Mouse (Mus musculus): ENCODE results near the gene Gm5767. TPM values are rescaled to one million over a fixed set of nuclear protein-coding genes. Genes with fewer than 3 reads are reported as not detected.

The Gm5767 gene
- not detected in 2 replicates for polyA plus RNA-seq (2012; rRNA removed)

- no peak for DNase-seq
- H3K4me3 ChIP-seq (replicated peaks; ENCODE audit: insufficient read depth, low read depth, low read length), result no peak within 1 kb of the TSS
- 86% methylated on average over 5 of the region's 5 CpGs for WGBS
- no peak within 1 kb of the TSS for H3K27ac ChIP-seq (ENCODE audit: insufficient read depth, low read length)
- no peak for TF ChIP-seq CTCF (IDR thresholded peaks at IDR 0.05; ENCODE audit: borderline replicate concordance, insufficient read depth, low read depth, low read length)
- TF ChIP-seq POLR2A (IDR thresholded peaks at IDR 0.05; ENCODE audit: borderline replicate concordance, insufficient read depth, low read length), result no peak
- H3K27me3 ChIP-seq (ENCODE audit: control insufficient read depth, insufficient read depth, low read length), result no peaks in the 10 kb centered on the region
- H3K4me1 ChIP-seq (ENCODE audit: control insufficient read depth, insufficient read depth, low read length), result peaks cover 17% of the 10 kb centered on the region
Observed at GRCm38 (mm10) chr16:8680470-8680869, at the start of gene Gm5767. Gene Gm5767, plus strand, starts transcription at chr16:8680770.

- H3K27ac ChIP-seq (ENCODE audit: insufficient read depth, low read length), result no peak overlapping the region
- no peak for DNase-seq
- 91% methylated on average over 5 of the region's 5 CpGs for WGBS
- H3K4me3 ChIP-seq (replicated peaks; ENCODE audit: insufficient read depth, low read depth, low read length), result no peak overlapping the region
- no peaks in the 10 kb centered on the region; the same call in 1 of the 2 replicates for H3K27me3 ChIP-seq (ENCODE audit: control insufficient read depth, insufficient read depth, low read length)
- TF ChIP-seq CTCF (IDR thresholded peaks at IDR 0.05; ENCODE audit: borderline replicate concordance, insufficient read depth, low read depth, low read length) (no peak), POLR2A (IDR thresholded peaks at IDR 0.05; ENCODE audit: borderline replicate concordance, insufficient read depth, low read length) (no peak)
- peaks cover 7% of the 10 kb centered on the region; the same call in 1 of the 2 replicates for H3K4me1 ChIP-seq (ENCODE audit: control insufficient read depth, insufficient read depth, low read length)
Observed at GRCm38 (mm10) chr16:8631428-8631827, 49.1 kb upstream of the Gm5767 start.

- no peak for TF ChIP-seq CTCF (IDR thresholded peaks at IDR 0.05; ENCODE audit: borderline replicate concordance, insufficient read depth, low read depth, low read length)
- TF ChIP-seq POLR2A (IDR thresholded peaks at IDR 0.05; ENCODE audit: borderline replicate concordance, insufficient read depth, low read length), result no peak
- under 1% methylated on average over 13 of the region's 13 CpGs for WGBS
Observed at GRCm38 (mm10) chr16:8636867-8637216, 43.7 kb upstream of the Gm5767 start.

GRCm38 (mm10) chr16:8637217-8638051, 43.1 kb upstream of the Gm5767 start, which contains the start of the genes Pmm2 and Tmem186:
Gene Pmm2, plus strand, starts transcription at chr16:8637674.
Gene Tmem186, minus strand, starts transcription at chr16:8637712.
- Histone ChIP-seq H3K27me3 (ENCODE audit: control insufficient read depth, insufficient read depth, low read length) (no peaks in the 10 kb centered on the region), H3K27ac (ENCODE audit: insufficient read depth, low read length) (peak within 1 kb of the TSS; percentile 56; the same call in 1 of the 2 replicates), H3K4me3 (replicated peaks; ENCODE audit: insufficient read depth, low read depth, low read length) (peak within 1 kb of the TSS; percentile 70), H3K4me1 (ENCODE audit: control insufficient read depth, insufficient read depth, low read length) (peaks cover 7% of the 10 kb centered on the region; the same call in 1 of the 2 replicates)
- WGBS, result under 1% methylated on average over 59 of the region's 59 CpGs
- DNase-seq, result peak; percentile 90 to 92
- TF ChIP-seq POLR2A (IDR thresholded peaks at IDR 0.05; ENCODE audit: borderline replicate concordance, insufficient read depth, low read length), result peak; percentile 60; the same call in 1 of the 2 replicates
- TF ChIP-seq CTCF (IDR thresholded peaks at IDR 0.05; ENCODE audit: borderline replicate concordance, insufficient read depth, low read depth, low read length), result no peak

More at GRCm38 (mm10) chr16:8636867-8637216, 43.7 kb upstream of the Gm5767 start:
- Histone ChIP-seq H3K27ac (ENCODE audit: insufficient read depth, low read length) (peak overlapping the region; percentile 6; the same call in 1 of the 2 replicates), H3K4me1 (ENCODE audit: control insufficient read depth, insufficient read depth, low read length) (peaks cover 7% of the 10 kb centered on the region; the same call in 1 of the 2 replicates), H3K4me3 (replicated peaks; ENCODE audit: insufficient read depth, low read depth, low read length) (peak overlapping the region; percentile 70), H3K27me3 (ENCODE audit: control insufficient read depth, insufficient read depth, low read length) (no peaks in the 10 kb centered on the region)
- DNase-seq, result no peak

- 42% methylated on average over 7 of the region's 7 CpGs for WGBS
- Histone ChIP-seq H3K4me1 (ENCODE audit: control insufficient read depth, insufficient read depth, low read length) (peaks cover 7% of the 10 kb centered on the region; the same call in 1 of the 2 replicates), H3K27ac (ENCODE audit: insufficient read depth, low read length) (no peak overlapping the region), H3K4me3 (replicated peaks; ENCODE audit: insufficient read depth, low read depth, low read length) (peak overlapping the region; percentile 70), H3K27me3 (ENCODE audit: control insufficient read depth, insufficient read depth, low read length) (no peaks in the 10 kb centered on the region)
- no peak for DNase-seq
- TF ChIP-seq CTCF (IDR thresholded peaks at IDR 0.05; ENCODE audit: borderline replicate concordance, insufficient read depth, low read depth, low read length) (no peak), POLR2A (IDR thresholded peaks at IDR 0.05; ENCODE audit: borderline replicate concordance, insufficient read depth, low read length) (no peak)
Observed at GRCm38 (mm10) chr16:8638131-8638530, 42.4 kb upstream of the Gm5767 start.

- Histone ChIP-seq H3K27me3 (ENCODE audit: control insufficient read depth, insufficient read depth, low read length) (no peaks in the 10 kb centered on the region), H3K4me3 (replicated peaks; ENCODE audit: insufficient read depth, low read depth, low read length) (no peak overlapping the region), H3K27ac (ENCODE audit: insufficient read depth, low read length) (no peak overlapping the region), H3K4me1 (ENCODE audit: control insufficient read depth, insufficient read depth, low read length) (peaks cover 7% of the 10 kb centered on the region; the same call in 1 of the 2 replicates)
- 92% methylated on average over 11 of the region's 11 CpGs for WGBS
- TF ChIP-seq CTCF (IDR thresholded peaks at IDR 0.05; ENCODE audit: borderline replicate concordance, insufficient read depth, low read depth, low read length), result no peak
- no peak for TF ChIP-seq POLR2A (IDR thresholded peaks at IDR 0.05; ENCODE audit: borderline replicate concordance, insufficient read depth, low read length)
- no peak for DNase-seq
Observed at GRCm38 (mm10) chr16:8639466-8640191, 40.9 kb upstream of the Gm5767 start.

- peak; percentile 33 to 38 for DNase-seq
- H3K27me3 ChIP-seq (ENCODE audit: control insufficient read depth, insufficient read depth, low read length), result no peaks in the 10 kb centered on the region
- no peak overlapping the region for H3K27ac ChIP-seq (ENCODE audit: insufficient read depth, low read length)
- peak; percentile 76 for TF ChIP-seq CTCF (IDR thresholded peaks at IDR 0.05; ENCODE audit: borderline replicate concordance, insufficient read depth, low read depth, low read length)
- no peak for TF ChIP-seq POLR2A (IDR thresholded peaks at IDR 0.05; ENCODE audit: borderline replicate concordance, insufficient read depth, low read length)
- no peak overlapping the region for H3K4me3 ChIP-seq (replicated peaks; ENCODE audit: insufficient read depth, low read depth, low read length)
- WGBS, result 73% methylated on average over 2 of the region's 2 CpGs
- H3K4me1 ChIP-seq (ENCODE audit: control insufficient read depth, insufficient read depth, low read length), result no peaks in the 10 kb centered on the region
Observed at GRCm38 (mm10) chr16:8643855-8644254, 36.7 kb upstream of the Gm5767 start.

All from cerebellum, adult 2 months (tissue).